Mouse (Mus musculus) granulocyte monocyte progenitor cell, adult 5-6 weeks (primary cell): ENCODE measurements around the gene Olfr203. TPM values are rescaled to one million over a fixed set of nuclear protein-coding genes. Genes with fewer than 3 reads are reported as not detected.
"Not testable (repeated sequence)": the region's sequence is repeated elsewhere in the genome, so short reads cannot be mapped to it uniquely, and the experiment has no call there.

ENCODE experiments used
- ATAC-seq: replicated peaks from 2 replicates; pipeline ENCODE4 v1.8.0; 2016; ENCODE audit warnings: mild to moderate bottlenecking, moderate TSS enrichment, inconsistent platforms; ENCODE audit not compliant: poor library complexity, severe bottlenecking
- total RNA-seq, 2 experiments: library from RNA; stranded (forward) in 1 of 2; stranded (reverse) in 1 of 2; fragments of 200-712, 200-1000 nt in 1 of 2; fragments of >200 nt in 1 of 2; fragmentation: Nextera tagmentation in 1 of 2; gene quantifications; 2 replicates each; pipeline ENCODE4 v1.2.3; 2014 to 2017

The Olfr203 gene
- not detected in 2 replicates for total RNA-seq (2014; fragmentation: Nextera tagmentation)
- not detected in 2 replicates for total RNA-seq (2017)

DNA sequence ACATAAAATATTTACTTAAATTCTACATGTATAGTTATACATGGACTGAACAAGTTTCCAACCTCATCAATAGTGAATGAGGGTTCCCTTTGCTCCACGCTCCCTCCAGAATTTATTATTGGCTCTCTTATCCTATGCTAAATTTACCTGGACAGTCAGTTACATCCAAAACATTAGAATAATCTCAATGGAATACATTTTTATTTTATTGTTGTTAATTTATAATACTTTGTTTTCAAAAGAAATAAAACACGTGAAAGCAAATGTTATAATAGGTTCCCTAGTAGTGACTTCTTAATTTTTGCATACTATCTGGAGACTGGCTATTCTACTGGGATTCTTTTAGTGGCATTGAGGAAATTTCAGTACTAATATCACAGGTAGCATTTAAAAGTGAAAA is at the start of gene Olfr203:
TSS of gene Olfr203 (plus strand) at position 301 of the 400 bp plus-strand sequence.
- no peak for ATAC-seq

- no peak for ATAC-seq
Observed at GRCm38 (mm10) chr16:59249684-59250083, 49.0 kb upstream of the Olfr203 start.

DNA sequence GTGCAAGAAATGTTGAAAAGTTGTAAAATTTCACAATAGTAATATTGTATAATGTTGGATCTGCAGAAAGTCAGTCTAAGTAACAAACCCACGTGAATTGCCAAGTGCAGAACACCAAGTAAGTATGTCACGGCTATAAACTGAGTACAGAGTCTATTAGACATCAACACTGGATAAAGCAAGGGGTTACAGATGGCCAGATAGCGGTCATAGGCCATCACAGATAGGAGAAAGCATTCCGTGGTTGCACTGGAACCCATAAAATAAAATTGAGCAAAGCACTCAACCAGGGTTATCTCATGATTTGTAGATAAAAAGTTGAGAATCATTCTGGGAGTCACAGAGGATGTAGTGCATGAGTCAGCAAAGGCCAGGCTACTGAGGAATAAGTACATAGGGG is 29.6 kb upstream of the Olfr203 start:
- ATAC-seq = not testable (repeated sequence)

GRCm38 (mm10) chr16:59272532-59272931 is 26.1 kb upstream of the Olfr203 start, which contains the start of gene Olfr201:
Olfr201 (minus strand) TSS chr16:59272632.
- ATAC-seq = not testable (repeated sequence)

- ATAC-seq = no peak
Observed at GRCm38 (mm10) chr16:59280542-59280941, 18.1 kb upstream of the Olfr203 start.

DNA sequence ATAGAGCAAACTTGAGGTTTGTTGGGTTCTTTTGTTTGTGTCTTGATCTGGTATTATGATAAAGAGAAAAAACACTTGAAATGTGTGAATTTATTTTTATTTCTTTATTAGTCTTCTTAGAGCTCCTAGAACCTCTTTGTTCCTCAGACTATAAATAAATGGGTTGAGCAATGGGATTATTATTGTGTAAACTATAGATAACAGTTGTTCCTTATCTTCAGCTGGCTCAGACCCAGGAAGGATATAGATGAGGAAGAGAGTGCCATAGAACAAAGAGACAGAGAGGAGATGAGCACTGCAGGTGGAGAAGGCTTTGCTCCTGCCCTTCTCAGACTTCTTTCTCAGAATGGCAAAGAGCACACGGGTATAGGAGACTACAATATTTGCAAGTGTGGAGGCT is 15.2 kb upstream of the Olfr203 start:
- no peak for ATAC-seq

GRCm38 (mm10) chr16:59286693-59287092 is 12.0 kb upstream of the Olfr203 start, which contains the start of gene Olfr202:
Olfr202 (minus strand) TSS chr16:59286793.
- ATAC-seq = no peak

- not testable (repeated sequence) for ATAC-seq
Observed at GRCm38 (mm10) chr16:59287576-59287975, 11.1 kb upstream of the Olfr203 start.

GRCm38 (mm10) chr16:59318148-59318547 is 19.5 kb downstream of the Olfr203 start, which contains the start of gene Olfr204:
Olfr204 (minus strand) TSS chr16:59318248.
- no peak for ATAC-seq

DNA sequence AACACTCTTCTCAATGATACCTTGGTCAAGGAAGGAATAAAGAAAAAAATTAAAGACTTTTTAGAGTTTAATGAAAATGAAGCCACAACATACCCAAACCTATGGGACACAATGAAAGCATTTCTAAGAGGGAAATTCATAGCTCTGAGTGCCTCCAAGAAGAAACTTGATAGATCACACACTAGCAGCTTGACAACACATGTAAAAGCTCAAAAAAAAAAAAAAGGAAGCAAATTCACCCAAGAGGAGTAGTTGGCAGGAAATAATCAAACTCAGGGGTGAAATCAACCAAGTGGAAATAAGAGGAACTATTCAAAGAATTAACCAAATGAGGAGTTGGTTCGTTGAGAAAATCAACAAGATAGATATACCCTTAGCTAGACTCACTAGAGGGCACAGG is 24.6 kb downstream of the Olfr203 start:
- ATAC-seq = not testable (repeated sequence)

- ATAC-seq = no peak
Observed at GRCm38 (mm10) chr16:59331038-59331437, 32.4 kb downstream of the Olfr203 start, which contains the start of gene Olfr205. Olfr205 (minus strand) TSS chr16:59331138.

DNA sequence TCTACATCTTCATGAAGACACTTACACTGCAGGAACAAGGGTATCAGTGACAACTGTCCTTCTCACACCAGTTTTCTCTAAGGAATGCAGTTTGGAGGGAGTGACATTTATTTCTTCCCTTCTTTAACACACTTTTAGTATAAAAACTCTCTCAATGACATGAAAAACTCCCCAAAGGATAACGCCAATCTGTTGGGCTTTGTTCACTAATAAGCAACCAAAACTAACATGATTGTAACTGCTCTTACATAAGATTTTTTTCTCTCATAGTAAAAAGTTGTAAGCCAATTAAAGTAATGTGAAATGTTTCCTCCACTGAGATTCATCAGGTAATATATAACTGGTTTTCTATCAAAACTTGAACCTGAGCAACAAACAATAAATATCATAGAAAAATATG is 50.5 kb downstream of the Olfr203 start, which contains the start of gene Olfr206:
TSS of gene Olfr206 (minus strand) at position 101 of the 400 bp plus-strand sequence.
- no peak for ATAC-seq

Other genes with a start within 250 kb of the Olfr203 start
- gene Olfr190, start 220.9 kb upstream of the Olfr203 start, total RNA-seq (2014; fragmentation: Nextera tagmentation) = not detected in 2 replicates
- not detected in 2 replicates for gene Olfr190, start 220.9 kb upstream of the Olfr203 start, total RNA-seq (2017)
- gene Olfr191, start 209.1 kb upstream of the Olfr203 start, total RNA-seq (2014; fragmentation: Nextera tagmentation) = not detected in 2 replicates
- gene Olfr191, start 209.1 kb upstream of the Olfr203 start, total RNA-seq (2017) = not detected in 2 replicates
- not detected in 2 replicates for gene Olfr193, start 187.0 kb upstream of the Olfr203 start, total RNA-seq (2014; fragmentation: Nextera tagmentation)
- not detected in 2 replicates for gene Olfr193, start 187.0 kb upstream of the Olfr203 start, total RNA-seq (2017)
- not detected in 2 replicates for gene Olfr194, start 177.8 kb upstream of the Olfr203 start, total RNA-seq (2014; fragmentation: Nextera tagmentation)
- not detected in 2 replicates for gene Olfr194, start 177.8 kb upstream of the Olfr203 start, total RNA-seq (2017)
- gene Olfr195, start 151.8 kb upstream of the Olfr203 start, total RNA-seq (2014; fragmentation: Nextera tagmentation) = not detected in 2 replicates
- gene Olfr195, start 151.8 kb upstream of the Olfr203 start, total RNA-seq (2017) = not detected in 2 replicates
- not detected in 2 replicates for gene Olfr196, start 128.4 kb upstream of the Olfr203 start, total RNA-seq (2014; fragmentation: Nextera tagmentation)
- not detected in 2 replicates for gene Olfr196, start 128.4 kb upstream of the Olfr203 start, total RNA-seq (2017)
- not detected in 2 replicates for gene Olfr198, start 95.3 kb upstream of the Olfr203 start, total RNA-seq (2014; fragmentation: Nextera tagmentation)
- gene Olfr198, start 95.3 kb upstream of the Olfr203 start, total RNA-seq (2017) = not detected in 2 replicates
- gene Olfr199, start 79.1 kb upstream of the Olfr203 start, total RNA-seq (2014; fragmentation: Nextera tagmentation) = not detected in 2 replicates
- gene Olfr199, start 79.1 kb upstream of the Olfr203 start, total RNA-seq (2017) = not detected in 2 replicates
- not detected in 2 replicates for gene Olfr201, start 26.2 kb upstream of the Olfr203 start, total RNA-seq (2014; fragmentation: Nextera tagmentation)
- not detected in 2 replicates for gene Olfr201, start 26.2 kb upstream of the Olfr203 start, total RNA-seq (2017)
- gene Olfr202, start 12.1 kb upstream of the Olfr203 start, total RNA-seq (2014; fragmentation: Nextera tagmentation) = not detected in 2 replicates
- gene Olfr202, start 12.1 kb upstream of the Olfr203 start, total RNA-seq (2017) = not detected in 2 replicates
- gene Olfr204, start 19.4 kb downstream of the Olfr203 start, total RNA-seq (2014; fragmentation: Nextera tagmentation) = not detected in 2 replicates
- gene Olfr204, start 19.4 kb downstream of the Olfr203 start, total RNA-seq (2017) = not detected in 2 replicates
- not detected in 2 replicates for gene Olfr205, start 32.3 kb downstream of the Olfr203 start, total RNA-seq (2014; fragmentation: Nextera tagmentation)
- not detected in 2 replicates for gene Olfr205, start 32.3 kb downstream of the Olfr203 start, total RNA-seq (2017)
- gene Olfr206, start 50.4 kb downstream of the Olfr203 start, total RNA-seq (2014; fragmentation: Nextera tagmentation) = not detected in 2 replicates
- gene Olfr206, start 50.4 kb downstream of the Olfr203 start, total RNA-seq (2017) = not detected in 2 replicates
- not detected in 2 replicates for gene Olfr209, start 65.1 kb downstream of the Olfr203 start, total RNA-seq (2014; fragmentation: Nextera tagmentation)
- not detected in 2 replicates for gene Olfr209, start 65.1 kb downstream of the Olfr203 start, total RNA-seq (2017)
- gene Gabrr3, start 108.5 kb downstream of the Olfr203 start, total RNA-seq (2014; fragmentation: Nextera tagmentation) = not detected in 2 replicates
- not detected in 2 replicates for gene Gabrr3, start 108.5 kb downstream of the Olfr203 start, total RNA-seq (2017)
- gene Riox2, start 172.9 kb downstream of the Olfr203 start, total RNA-seq (2014; fragmentation: Nextera tagmentation) = 48.5 and 60.6 TPM in 2 replicates
- gene Riox2, start 172.9 kb downstream of the Olfr203 start, total RNA-seq (2017) = 51.6 and 59.5 TPM in 2 replicates